Mouse (Mus musculus) ZHBTc4 (cell line): ENCODE measurements at regions not wholly inside any gene's neighbourhood (a gene's known extent, or its start where the extent isn't known, plus 50 kb on each side); places are given as distances from the start of the nearest gene placed in this dataset.

Experiments
- DNase-seq: peaks from one replicate; pipeline ENCODE4 v3.0.0-alpha.2; 2011; ENCODE audit warnings: low read depth, low spot score

DNA sequence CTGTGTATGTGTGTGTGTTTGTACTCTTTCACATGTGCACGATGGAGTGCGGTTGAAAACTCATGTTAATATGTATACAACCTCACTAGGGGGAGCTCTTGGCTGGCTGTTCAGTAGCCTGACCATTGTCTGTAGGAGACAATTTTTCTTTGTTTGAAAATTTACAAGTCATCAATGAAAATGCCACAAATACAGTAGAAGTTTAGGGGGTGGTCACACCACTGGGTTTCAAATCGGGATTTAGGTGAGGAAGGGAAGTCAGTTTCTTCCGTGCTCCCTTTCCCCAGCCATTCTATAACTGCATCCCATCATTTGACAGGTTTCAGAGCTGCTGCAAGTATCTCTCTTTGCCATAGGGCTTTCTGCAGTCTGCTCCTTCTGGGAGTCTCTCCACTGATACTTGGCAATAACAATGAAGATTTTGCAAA lies 366.9 kb upstream of the Fam92a start:
- peak; percentile 36 for DNase-seq

DNA sequence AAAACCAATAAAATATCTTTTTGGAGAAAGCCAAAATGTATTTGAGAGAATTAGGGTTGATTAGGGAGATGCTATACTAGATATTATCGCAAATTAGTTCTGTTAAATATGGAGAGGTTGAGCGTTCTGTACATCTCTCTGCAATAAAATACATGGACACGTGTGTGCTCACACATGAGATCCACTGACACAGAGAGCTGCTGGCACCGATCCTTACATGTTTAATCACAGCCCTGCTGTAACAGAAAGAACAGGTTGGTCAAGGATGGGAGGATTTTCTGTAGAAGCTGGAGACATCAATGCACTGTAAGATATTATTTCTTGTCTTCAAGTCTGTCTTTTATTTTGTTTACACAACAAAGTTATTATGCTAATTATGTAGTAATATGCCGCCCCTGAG lies 366.2 kb upstream of the Fam92a start:
- DNase-seq, result no peak

DNA sequence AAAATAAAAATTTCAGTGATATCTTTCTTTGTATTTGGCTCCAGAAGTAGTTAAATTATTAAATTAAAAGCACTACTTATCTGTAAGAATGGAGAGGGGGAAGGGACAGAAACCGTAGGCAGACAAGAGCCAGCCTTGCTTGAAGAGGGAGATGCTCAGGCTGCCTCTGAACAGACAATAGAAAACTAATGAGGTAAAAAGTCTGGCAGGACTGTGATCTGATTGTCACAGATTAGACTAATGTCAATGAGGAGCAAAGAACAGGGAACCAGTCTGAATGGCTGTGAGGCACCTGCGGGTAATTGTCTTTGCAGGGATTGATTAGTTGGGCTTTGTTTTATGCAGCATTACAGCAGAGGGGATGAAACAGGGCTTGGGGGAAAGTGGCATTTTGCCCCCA lies 362.3 kb upstream of the Fam92a start:
- no peak for DNase-seq

DNA sequence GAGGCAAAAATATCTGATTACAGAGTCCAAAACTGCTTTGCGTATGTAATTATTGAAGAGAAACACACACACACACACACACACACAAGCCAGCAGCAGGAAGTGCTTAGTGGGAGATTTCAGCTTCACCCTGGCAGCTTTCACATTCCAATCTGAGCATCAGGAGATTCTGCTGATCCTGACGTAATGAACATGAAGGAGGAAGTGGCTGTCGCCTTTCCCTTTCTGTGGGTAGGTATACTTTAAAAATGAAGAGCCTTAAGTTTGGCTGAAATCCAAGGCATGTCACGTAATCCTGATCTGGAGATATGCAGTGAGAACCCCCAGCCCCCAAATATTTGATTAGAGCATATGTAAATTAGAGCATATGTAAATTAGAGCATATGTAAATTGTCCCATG lies 361.1 kb upstream of the Fam92a start:
- DNase-seq, result no peak

DNA sequence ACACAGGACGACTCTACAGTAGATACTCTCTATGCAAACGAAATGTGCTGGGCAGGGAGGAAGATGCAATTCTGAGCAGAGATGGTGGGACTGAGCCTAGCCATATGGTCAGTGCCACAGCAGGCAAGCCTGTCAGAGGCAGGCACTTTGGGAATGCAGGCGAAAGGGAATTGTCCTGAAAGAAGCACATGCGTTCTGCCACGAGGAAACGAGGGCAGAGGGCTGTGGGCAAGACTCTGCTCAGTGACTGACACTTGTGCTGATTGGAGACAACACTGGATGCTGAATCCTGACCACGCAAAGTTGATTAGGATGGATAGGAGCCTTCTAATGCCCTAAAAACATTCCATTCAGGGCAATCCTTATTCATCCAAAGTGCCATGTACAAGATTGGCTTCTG lies 350.5 kb upstream of the Fam92a start:
- DNase-seq, result no peak

DNA sequence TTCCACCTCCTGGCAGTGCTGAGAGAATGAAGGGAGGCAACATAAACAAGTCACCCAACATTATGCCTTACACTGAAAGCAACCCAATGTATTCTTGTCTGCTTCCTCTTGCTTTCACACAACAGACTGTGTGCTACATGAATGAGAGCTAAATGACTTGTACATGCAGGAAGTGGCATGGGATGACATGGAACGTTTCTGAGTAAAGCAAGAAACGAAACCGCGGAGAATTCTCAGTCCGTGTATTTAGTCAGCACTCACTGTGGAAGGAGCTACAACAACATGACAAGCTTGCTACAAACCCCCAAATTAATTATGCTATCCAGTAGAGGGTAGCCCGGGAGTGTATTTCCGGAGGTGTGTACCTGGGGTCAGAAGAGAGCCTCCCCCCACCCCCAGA lies 349.4 kb upstream of the Fam92a start:
- no peak for DNase-seq

DNA sequence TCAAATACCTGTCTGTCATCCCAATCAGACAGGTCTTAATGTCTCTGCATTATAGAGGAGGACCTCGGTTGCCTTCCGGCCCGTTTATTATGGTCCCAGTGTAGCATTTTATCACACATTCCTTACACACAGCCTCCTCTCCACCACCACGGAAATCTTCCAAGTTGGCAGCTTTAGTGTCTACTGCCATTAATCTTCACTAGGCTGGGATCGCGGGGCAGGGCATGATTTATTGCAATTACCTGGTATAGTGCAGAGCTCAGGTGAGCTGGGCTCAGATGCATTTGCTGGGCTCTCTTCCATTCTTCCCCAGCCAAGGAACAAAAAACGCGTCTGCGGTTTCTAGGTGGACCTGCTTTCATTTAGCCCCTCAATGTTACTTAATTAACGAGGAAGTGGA lies 344.7 kb upstream of the Fam92a start:
- DNase-seq, result no peak

DNA sequence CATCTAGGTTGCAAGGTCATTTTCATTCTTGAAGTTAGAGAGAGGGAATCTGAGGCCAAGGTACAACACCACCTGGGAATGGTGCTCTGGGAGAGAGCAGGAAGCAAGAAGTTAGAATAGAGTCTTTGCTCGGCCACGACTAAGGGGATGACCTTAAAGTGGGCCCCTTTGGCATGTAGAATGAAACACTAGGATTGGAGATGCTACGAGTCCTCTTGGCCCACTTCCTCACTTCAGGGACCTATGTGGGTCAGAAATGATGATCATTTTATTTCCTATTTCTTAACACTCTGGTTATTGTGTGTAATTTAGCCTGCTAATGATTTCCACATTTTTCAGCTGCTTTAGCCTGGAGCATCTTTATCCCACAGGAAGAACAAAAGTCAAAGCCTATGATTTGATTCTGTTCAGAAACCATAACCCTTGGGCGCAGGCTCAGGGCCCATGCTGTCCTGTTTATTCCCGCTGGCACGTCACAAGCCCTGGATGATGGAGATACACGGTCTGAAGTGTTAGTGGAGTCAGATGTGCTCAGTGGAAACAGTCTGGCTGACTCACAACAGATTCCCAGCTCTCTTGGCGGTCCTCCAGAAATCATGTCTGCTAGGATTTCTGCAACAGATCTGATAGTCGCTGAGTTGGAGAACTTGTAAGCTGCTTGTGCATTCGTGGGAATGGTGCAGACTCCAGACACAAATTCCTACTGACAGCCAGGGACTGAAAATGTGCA lies 340.0 kb upstream of the Fam92a start:
- no peak for DNase-seq

DNA sequence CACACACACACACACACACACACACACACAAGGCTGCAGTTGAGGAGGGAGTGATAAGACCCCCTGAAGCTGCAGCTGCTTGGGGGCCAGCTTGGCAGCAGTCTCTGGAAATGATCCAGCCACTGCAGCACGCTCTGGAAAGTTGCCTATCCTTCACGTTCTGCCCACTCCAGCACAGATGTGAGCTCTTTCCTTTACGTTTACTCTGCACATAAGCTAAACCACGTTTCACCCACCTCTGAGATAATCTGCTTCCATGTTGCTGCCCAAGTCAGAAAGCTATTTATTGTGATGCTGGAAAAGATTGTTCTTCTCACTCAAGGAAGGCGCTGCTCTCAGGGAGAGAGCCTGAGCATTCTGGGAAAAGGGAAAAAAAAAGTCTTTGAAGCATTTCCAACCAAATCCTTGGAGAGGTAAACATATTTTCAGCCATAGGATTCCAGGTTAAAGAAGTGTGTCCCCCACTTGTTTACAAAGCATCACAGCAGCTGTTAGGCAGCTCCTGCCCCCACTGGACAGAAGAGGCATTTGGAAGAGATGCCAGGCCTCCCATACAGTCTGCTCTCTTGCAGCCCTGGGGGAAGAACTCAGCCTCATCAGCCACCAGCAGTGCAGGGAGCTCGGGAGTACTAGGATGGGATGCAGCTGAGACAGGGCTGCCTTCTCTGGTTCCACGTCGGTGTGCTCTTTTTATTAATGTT lies 335.2 kb upstream of the Fam92a start:
- DNase-seq, result no peak

DNA sequence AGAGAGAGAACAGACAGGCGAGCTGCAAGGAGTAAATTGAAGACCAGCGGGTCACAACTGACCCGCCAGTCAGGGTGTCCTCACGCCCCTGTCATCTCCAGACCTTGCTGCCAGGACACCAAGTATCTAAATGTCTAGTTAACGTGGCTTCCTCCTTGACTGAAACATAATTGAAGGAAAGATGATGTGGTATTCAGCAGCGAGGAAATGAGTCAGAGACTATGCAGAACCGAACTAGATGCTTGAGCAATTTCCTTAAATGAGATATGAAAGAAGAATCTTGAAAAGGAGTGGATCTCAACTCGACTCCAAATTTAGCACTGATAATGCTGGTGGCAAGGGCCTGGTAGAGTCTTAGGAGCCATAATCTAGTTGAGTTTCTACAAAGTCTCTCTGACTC lies 329.3 kb upstream of the Fam92a start:
- no peak for DNase-seq

DNA sequence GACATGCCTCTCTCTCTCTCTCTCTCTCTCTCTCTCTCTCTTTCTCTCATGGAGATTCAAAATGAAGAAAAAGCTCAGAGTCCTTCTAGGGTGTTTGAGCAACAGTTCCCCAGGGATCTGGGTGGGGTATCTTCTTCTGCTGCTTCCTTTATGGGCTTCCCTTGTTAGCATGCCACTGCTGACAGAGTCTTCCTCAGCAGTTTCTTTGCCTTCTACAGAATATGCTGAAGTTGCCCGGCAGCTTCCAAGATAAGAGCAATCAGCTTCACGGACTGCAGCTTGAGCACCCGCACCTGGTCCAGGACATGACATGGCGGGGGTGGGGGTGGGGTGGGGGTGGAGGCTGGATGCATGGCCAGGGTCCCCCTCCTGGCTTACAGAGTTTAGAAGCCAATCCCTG lies 326.6 kb upstream of the Fam92a start:
- no peak for DNase-seq

DNA sequence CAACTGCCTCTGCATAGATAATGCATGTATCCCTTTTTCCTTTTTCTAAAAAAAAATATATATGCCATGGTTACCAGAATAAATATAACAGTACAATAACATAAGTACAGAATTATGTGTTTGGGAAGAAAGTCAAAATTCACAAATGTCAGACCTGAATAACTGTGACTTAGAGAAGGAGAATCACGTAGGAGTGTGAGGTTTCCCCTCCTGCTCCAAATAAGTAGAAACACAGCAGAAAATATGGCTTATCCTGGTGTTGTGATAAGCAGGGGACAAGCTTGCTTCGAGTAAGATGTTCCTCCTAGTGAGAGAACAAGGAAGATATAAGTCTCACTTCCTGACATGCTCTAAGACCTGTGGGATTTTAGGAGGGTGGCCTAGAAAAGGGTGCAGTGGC lies 320.7 kb upstream of the Fam92a start:
- DNase-seq, result no peak

DNA sequence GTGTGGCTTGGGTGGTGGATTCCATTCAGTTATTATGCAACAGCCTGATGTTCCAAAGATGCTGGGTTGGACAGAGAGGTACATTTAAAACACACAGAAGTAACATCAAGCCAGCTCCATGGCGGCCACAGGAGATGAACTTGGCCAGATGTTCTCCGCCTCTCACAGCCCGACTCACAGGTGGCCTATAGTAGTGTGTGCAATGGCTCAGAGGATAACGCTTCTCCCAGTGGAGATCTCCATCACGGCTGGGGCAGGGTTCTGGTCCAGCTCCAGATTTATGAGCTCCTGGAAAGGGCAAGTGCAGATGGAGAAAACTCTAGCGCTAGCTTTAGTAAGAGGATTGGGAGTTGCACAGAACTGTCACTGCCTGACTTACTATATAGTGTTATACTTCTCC lies 319.5 kb upstream of the Fam92a start:
- no peak for DNase-seq

DNA sequence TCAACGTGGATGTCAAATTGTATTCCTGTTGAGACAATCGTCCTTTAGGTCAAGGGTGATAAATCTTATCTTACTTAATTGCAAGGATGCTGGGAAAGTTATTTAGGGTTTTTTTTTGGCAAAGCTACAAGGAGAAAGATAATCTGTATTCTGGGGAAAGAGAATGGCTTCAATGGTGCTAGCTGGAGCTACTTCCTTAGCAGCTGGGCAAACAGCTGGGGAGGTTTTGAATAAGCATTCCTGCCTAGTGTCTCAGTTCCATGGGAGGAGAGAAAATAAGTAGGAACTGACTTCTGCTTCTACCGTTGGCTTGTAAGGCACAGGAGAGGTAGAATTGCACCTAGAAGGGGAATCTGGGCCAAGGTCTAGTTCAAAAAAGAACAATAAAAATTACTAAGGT lies 318.3 kb upstream of the Fam92a start:
- DNase-seq, result no peak

DNA sequence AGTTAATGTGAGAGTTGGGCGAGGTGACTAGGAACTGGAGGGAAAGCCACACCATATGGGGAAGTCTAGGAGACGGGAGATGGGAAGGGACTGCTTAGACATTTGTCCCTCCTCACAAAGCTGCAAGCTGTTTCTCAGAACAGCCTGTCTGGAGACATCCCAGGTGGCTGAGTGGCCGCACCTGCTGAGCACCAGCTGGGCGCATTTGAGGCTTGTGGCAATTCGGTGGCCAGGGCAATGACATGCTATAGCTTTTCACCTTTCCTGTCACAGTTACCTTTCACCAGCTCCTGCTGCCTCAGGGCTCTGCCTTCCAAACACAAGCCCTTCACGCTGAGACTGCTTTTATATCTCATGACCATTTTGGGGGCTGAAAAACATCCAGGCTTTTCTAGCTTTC lies 317.5 kb upstream of the Fam92a start:
- DNase-seq, result no peak

DNA sequence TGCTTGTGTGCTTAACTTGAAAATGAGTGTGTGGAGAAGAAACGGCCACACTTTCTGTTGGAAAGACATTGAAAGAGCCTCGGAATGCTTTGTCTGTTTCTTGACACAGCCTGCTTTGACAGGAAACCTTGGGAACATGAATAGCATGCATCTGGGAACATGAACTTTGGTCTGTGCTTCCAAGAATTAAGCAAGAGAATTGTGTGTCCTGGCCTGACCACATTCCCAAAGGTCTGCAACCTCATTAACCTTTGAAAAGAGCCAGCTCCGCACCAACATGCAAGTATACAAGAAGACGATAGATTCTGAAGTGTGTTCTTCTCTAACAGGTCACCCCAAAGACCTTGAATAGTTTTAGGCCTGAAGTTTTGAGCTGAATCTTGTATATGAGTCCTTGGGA lies 309.7 kb upstream of the Fam92a start:
- DNase-seq, result no peak

DNA sequence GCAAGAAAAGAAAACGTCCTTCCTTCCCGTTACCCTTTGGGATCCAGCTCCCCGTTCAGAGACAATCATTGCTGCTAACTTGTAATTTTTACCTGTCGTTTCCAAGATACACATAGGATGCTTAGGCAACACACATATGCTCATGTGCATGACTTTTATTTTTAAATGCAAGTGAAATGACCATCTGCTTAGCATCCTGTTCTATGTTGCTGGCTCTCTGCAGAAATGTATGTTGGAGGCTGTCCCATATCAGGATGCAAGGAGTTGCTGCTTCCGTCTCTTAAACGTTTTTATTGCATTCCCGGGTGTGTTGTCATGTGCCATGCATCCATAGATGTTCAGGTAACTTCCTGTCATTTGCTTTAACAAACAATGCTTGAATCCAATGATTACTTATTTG lies 304.9 kb upstream of the Fam92a start:
- DNase-seq, result no peak

DNA sequence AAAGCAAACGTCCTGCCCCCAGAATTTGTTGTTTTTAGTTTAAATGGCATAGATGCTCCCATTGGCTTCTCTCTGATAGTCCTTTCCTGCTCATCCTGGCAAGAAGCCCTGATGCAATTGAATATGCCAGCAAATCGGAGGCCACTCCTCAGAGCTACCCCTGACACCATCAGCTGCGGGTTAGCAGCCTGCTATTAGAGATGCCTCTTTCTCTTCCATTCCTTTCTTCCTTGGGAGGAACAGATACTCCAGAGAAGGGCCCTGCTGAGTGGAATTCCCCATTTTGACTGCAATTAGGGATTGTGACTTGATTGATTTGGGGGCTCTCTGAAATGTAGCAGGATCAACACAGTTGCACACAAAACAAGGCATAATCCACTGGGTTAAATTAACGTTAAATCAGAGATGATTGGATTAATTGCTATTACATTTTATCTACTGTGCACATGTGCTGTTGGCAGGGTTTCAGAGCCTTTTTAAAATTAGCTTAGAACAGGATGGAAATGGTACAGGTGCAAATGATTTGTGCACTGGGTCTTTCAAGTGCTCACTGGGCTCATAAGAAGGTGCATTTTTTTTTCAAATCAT lies 303.3 kb upstream of the Fam92a start:
- no peak for DNase-seq

DNA sequence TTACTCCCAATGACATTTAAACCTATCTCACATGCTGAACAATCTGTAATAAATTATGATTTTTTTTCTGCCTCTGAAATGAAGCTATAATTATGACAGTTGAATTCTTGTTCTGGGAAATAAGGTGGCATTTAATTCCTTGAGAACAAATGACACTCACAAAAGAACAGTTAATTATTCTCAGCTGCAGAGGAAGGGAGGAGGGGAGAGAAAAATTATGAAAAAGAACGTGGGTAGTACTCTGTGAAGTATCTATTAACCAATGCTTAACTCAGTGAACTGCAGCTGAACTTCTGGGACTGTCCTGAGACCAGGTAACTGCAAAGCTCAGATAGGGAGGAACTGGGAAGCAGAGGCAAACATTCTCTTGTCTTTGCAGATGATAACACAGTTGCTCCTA lies 302.6 kb upstream of the Fam92a start:
- no peak for DNase-seq

DNA sequence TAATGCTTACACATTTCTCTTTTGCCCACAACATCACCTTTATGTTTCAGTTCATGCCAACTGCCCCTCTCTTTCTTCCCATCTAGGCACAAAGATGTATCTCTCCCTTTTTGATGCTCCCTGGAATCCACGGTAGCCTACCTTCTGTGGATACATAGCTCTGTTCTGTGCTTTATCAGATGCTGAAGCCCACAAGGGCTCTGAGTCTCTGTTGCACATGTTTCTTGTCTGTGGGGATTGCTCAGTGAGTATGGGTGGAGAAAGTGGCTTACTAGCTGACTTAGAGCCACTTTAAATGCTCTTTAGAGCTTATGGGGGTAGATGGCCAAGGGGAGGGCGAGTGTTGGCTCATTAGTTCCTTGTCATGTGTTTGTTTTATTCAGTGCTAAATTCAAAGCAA lies 289.9 kb upstream of the Fam92a start:
- DNase-seq, result no peak

DNA sequence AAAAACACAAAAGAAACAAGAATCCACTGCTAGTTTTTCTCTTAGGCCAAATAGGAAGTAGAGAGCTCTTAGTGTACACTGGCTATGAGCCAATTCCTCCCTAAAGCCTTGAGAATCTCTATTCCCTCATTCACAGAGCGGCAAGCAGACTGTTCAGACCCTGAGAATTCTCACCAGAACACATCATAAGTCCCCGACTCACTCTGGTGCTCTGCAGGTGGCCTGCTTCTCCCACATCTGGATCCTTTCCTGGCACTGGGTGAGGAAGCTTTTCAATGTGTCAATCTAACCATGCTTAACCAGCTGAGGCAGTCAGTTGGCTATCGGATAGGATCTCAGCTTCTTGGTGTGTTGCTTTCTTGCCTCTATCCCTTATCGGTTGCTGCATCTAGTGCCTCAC lies 289.4 kb upstream of the Fam92a start:
- DNase-seq, result no peak

DNA sequence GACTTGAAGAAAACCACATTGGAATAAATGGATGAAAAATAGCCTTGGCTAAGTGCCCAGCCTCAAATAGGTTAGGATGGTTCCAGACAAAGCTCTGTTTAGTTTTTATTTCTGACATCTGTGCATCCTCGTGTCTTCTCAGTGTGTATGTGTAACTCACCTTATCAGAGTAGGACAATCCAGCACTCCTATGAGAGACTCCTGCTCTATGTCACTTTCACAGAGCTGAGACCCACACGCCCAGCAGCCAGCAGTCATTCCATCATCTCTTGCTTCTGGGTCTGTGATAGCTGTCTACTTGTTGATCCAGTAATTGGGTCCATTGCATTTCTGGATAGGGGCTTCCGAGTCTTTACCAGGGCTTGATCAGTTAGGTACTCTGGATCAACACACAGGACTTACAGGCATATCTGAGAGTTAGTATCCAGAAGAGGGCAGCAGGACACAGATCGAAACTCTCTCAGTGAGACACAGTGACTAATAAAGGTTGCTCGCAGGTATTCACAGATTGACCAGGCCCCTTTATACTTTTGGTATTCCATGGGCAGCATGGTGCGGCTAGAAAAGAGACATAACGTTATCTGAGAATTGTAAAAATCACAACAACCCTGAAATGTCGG lies 286.3 kb upstream of the Fam92a start:
- no peak for DNase-seq

DNA sequence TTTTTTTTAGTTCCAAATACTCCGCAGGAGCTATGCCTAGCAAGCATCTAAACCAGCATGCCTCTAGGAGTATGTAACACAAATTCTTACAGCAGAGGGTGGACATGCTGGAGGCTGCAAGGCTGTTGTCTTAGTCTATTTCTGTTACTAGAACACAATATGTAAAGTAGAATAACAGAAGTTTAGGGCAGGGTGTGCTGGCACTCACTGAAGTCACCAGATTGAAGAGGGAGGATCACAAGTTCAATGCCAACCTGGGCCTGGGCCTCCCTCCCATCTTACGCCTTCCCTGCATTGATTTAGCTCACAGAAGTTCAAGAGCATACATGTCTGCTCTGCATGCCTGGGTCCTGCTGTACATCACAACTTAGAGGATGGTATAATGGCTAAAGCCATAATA lies 280.3 kb upstream of the Fam92a start:
- no peak for DNase-seq
